Mouse (Mus musculus) right cerebral cortex, postnatal 25 days (tissue): Measurements from ENCODE around the gene Krtap1-4.
"Not testable (repeated sequence)": the region's sequence is repeated elsewhere in the genome, so short reads cannot be mapped to it uniquely, and the experiment has no call there.

Experiments used
- DNase-seq: peaks from one replicate; pipeline ENCODE4 v3.0.0; 2022

Krtap1-4 gene

DNA sequence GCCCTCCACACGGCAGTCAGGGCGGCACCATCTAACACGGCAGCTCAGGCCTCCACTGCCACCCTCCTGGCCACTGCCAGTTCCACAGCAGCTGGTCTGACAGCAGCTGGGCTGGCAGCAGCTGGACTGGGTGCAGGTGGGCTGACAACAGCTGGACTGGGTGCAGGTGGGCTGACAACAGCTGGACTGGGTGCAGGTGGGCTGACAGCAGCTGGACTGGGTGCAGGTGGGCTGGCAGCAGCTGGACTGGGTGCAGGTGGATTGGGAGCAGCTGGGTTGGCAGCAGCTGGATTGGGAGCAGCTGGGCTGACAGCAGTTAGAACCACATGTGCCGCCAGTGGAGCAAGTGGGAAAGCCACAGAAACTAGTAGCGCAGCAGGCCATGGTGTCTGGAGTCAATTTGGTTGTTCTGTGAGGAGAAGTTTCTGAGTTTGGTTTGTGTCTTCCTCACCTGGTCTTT, at the start of gene Krtap1-4:
Krtap1-4 (minus strand) TSS at position 410 of the 460 bp plus-strand sequence.
- no peak for DNase-seq

DNA sequence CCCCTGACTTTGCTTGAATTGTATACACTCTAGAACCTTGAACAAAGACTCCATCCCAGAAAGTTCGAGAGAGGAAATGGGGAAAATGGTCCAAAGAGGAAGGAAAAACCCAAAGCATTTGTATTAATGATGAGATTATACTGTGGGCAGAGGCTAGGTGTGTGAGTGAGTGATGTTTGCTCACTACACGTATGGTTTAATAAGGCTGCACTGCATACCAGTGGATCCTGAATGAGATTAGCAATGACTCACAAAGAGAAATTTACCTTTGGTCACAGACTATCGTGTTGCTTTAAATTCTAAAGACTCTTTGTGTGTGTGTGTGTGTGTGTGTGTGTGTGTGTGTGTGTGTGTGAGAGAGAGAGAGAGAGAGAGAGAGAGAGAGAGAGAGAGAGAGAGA, 47.4 kb upstream of the Krtap1-4 start:
- DNase-seq: no peak

GRCm38 (mm10) chr11:99628138-99628537, 44.7 kb upstream of the Krtap1-4 start, which contains the start of gene Krtap4-1:
Krtap4-1 (minus strand) TSS chr11:99628238.
- no peak for DNase-seq

DNA sequence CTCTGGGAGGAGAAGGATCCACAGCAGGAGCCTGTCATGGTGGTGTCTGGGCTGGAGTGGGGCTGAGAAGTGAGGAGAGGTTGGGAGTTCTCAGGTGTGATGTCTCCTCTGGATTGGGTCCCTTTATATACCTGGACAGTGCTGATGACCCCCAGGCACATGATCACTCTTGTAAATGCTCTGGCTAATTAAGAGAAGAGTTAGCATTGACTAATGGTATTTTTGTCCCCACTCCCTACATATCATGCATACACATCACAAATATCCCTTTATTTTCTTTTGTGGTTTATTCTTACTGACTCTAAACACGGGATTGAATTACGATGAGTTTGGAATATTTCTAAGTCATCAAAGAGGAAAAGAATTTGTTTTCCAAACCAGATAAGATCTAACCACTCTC, 36.9 kb upstream of the Krtap1-4 start, which contains the start of gene Gm11562:
Gm11562 (minus strand) TSS at position 101 of the 400 bp plus-strand sequence.
- DNase-seq: no peak

GRCm38 (mm10) chr11:99614796-99615363, 31.4 kb upstream of the Krtap1-4 start, which contains the start of gene Krtap2-4:
Krtap2-4 (minus strand) TSS chr11:99614846.
- DNase-seq: no peak

- not testable (repeated sequence) for DNase-seq
Observed at GRCm38 (mm10) chr11:99610089-99610488, 26.6 kb upstream of the Krtap1-4 start, which contains the start of gene Gm11937. Gm11937 (minus strand) TSS chr11:99610189.

GRCm38 (mm10) chr11:99609126-99609525, 25.7 kb upstream of the Krtap1-4 start:
- DNase-seq: peak; percentile 20

- not testable (repeated sequence) for DNase-seq
Observed at GRCm38 (mm10) chr11:99603208-99603607, 19.8 kb upstream of the Krtap1-4 start, which contains the start of gene Gm11938. Gm11938 (minus strand) TSS chr11:99603308.

DNA sequence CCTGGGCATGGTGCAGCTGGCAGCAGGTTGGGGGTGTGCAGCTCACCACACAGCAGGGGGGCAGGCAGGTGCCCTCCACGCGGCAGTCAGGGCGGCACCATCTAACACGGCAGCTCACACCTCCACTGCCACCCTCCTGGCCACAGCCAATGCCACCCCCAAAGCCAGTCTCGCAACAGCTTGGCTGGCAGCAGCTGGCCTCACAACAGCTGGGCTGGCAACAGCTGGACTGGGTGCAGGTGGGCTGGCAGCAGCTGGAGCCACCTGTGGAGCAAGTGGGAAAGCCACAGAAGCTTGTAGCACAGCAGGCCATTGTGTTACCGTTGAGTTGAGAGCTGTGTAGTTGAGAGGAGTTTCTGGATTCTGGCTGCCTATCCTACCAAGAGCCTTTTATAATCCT, 14.3 kb upstream of the Krtap1-4 start, which contains the start of gene Krtap9-3:
Krtap9-3 (minus strand) TSS at position 364 of the 400 bp plus-strand sequence.
- DNase-seq: not testable (repeated sequence)

- DNase-seq: no peak
Observed at GRCm38 (mm10) chr11:99590981-99591380, 7.5 kb upstream of the Krtap1-4 start, which contains the start of gene Krtap1-3. Krtap1-3 (minus strand) TSS chr11:99591339.

DNA sequence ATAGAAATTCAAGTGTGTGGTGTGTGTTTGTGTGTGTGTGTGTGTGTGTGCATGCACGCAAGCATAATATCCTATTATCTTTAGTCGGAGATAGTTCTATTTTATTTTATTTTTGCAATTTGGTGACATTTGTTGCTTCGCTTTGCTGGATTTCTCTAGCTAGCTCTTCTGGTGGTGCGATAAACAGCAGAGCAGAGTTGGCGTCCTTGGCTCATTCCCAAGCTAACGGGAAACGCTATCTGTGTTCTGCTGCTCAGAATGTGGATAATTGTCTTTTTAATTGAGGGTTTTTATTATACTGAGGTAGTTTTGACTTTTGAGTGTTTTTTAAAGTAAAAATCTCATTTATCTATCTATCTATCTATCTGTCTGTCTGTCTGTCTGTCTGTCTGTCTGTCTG, 1.6 kb upstream of the Krtap1-4 start:
- no peak for DNase-seq

DNA sequence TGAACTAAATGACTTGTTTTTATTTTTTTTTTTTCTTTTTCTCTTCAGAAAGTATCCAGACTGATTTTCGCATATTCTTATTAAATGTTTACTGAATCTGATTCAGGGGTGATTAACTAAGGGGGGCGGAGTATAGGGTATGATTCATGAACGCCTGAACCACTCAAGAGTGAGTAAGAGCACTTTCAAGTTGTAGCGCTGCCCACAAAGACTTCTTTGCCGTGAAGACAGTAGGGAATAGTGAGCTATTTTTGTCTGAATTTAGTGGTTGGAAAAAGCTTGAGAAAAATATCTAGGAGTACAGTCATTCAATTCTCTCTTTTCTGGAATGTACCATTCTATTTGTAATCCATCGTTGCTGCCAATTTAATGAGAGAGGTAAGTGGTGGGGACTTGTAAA, 1.9 kb downstream of the Krtap1-4 start:
- no peak for DNase-seq

DNA sequence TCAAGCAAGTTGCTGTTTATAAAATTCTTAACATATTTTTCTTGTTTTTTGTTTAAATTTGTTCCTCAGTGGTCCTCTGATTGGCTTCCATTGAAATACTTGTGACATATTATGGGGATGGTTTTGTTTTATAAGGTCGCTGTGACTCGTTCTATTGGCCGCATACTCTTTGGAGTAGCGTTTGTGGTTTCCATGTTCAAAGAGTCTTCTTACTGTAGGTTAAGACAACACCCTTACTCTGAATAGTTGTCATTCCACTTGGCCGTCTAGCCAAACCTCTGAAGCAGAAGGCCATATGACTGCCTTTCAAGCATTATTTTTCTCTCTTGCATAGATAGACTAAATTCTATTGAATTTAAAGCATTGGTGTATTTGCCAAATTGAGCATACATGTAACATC, 2.4 kb downstream of the Krtap1-4 start:
- no peak for DNase-seq

- no peak for DNase-seq
Observed at GRCm38 (mm10) chr11:99580636-99581035, 2.8 kb downstream of the Krtap1-4 start, which contains the start of gene Krtap1-5. Krtap1-5 (minus strand) TSS chr11:99581016.

GRCm38 (mm10) chr11:99574106-99574505, 9.3 kb downstream of the Krtap1-4 start:
- DNase-seq: peak; percentile 34

DNA sequence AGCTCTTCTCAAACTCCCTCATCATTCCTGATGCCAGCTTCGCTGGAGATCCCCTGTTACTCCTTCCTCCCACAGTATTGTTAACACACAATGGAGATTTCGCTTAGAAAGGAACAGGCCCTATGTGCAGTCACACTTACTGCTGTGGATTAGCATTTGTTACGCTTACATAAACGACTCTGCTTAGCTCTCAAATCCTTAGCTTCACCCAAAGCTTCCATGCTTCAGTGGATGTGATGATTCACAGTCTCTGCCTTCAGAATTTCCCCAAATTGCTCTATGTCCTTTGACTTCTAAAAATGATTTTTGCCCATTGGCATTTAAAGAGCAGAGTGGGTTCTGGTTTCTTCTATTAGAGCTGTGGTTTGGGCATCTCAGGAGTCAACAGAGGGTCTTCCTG, 10.3 kb downstream of the Krtap1-4 start:
- no peak for DNase-seq

DNA sequence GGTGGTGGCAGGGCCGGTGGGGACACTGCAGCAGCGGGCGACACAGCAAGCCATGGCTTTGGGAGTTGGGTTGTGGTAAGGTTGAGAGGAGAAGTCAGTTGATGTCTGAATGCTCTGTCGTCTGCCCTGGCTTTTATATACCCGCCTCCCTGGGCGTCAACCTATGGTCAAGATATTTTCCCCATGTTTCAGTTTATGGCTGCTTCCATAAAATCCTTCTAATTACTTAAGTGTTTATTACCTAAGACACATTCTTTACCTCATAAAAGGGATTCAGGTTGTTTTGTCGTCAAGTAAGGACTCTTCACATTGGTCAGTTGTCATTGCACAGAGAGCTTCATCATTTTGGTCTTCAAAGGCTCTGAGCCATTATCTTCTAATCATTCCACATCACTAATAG, 16.9 kb downstream of the Krtap1-4 start, which contains the start of gene Krtap3-1:
Krtap3-1 (minus strand) TSS at position 101 of the 400 bp plus-strand sequence.
- no peak for DNase-seq

DNA sequence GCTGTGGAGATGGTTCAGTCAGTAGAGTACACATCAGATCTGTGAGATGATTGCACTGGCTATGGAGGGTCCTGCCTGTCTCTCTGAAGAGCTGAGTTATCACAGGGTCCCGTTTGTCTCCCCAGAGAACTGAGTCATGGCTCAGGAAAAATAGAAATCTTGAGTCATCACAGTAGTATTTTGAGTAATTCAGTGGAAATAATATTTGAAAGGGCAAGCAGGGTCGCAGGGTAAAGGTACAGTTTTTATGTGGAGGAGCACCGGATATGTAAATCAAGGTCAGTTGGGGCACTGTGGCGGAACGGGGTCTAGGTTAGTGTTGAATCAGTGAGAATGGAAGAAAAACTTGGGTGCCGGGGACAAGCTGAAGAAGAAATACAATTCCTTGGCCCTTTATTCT, 20.9 kb downstream of the Krtap1-4 start:
- DNase-seq: no peak

GRCm38 (mm10) chr11:99559366-99559765, 24.1 kb downstream of the Krtap1-4 start, which contains the start of gene Gm11939:
Gm11939 (minus strand) TSS chr11:99559466.
- DNase-seq: no peak

- no peak for DNase-seq
Observed at GRCm38 (mm10) chr11:99557976-99558745, 25.3 kb downstream of the Krtap1-4 start.

- DNase-seq: no peak
Observed at GRCm38 (mm10) chr11:99556753-99557152, 26.7 kb downstream of the Krtap1-4 start, which contains the start of gene Krtap3-2. Krtap3-2 (minus strand) TSS chr11:99556853.

DNA sequence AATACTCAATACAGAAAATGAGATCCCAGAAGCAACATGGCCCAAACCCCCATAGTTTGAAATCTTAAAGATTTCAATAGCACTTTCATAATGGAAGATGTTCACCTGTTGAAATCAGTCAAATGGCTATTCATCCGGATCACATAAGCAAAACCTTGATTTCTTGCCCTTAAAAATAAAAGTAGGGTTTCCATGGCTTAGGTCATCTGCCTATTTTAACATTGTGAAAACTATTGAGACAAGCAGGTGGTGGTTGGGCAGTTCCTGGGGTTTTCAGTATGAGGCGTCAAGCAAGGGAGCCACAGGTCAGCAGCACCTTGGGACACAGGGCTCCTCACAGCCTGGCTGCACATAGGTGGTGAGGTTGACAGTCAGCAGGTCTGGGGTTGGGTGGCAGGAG, 27.3 kb downstream of the Krtap1-4 start:
- DNase-seq: no peak

DNA sequence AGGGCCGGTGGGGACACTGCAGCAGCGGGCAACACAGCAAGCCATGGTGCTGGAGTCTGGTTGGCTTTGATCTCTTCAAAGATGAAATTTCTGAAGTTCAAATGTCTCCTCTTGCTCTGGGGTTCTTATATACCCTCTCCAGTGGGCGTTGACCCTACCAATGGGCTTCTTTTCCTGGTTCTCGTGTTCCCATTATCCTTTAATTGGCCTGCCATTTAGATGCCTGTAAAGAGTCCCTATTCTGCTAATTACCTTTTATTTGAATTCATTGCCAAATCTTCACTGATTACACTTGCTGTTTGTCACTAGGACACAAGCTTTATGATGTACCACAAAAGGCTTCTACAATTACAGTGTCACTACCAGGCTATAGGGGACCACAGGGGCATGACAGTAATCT, 32.7 kb downstream of the Krtap1-4 start, which contains the start of gene Krtap3-3:
Krtap3-3 (minus strand) TSS at position 101 of the 400 bp plus-strand sequence.
- DNase-seq: no peak
